Mouse (Mus musculus): ENCODE data around the gene Nfrkb.

The Nfrkb gene

DNA sequence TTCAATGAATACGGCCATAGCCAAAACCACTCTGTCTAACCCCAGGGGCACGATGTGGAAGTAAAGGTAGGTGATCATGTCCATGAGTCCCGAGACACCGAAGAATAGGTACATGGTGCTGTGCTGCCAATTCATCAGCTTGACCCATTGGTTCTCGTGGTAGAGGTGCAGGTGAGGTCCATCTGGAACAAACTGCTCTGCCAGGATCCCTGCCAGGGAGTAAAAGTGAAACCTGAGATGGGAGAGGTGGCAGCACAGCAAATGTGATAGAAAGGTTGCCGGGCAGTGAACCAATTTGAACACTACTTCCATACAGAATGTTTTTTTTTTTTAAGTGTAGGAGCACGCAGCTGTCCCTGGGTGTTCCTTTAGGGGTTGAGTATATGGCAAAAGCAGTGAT lies 43.0 kb downstream of the Nfrkb start:
- DNase-seq (ENCODE audit: low spot score in 2 of 2) = no peak

DNA sequence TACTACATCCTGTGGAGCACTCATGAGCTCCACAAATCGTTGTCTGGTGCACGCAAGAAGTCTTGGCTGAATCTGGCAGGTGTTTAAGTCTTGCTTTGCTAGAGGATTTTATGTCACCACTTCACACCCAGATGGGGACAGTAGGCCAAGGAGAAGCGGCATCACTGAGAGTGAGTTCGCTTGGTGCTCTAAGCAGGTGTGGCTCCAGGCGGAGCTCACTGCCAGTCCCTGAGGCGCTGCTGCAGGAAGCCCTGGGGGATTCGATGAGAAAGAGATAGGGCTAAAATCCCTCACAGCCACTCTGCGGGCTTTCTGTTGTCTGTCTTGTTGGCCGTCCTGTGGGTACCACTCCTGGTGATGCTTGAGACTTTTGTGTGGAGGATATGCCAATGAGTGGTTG lies 44.0 kb downstream of the Nfrkb start:
- no peak for DNase-seq (ENCODE audit: low spot score in 2 of 2)

DNA sequence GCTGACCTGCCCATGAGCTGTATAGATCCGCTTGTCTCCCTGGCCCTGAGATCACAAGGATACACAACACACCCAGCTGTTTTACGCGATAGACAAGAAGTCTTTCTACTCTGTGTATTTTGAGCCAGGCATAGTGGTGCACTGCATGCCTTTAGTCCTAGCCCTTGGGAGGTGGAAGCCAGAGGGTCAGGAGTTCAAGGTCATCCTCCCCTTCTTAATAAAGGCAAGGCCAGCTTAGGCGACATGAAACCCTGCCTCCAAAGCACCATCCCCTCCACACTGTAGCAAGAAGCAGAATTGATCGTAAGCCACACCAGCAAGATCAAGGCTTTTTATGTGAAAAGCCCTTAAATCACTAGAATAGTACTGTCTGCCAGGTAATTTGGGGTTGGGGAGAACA lies 45.8 kb downstream of the Nfrkb start:
- no peak for DNase-seq (ENCODE audit: low spot score in 2 of 2)

DNA sequence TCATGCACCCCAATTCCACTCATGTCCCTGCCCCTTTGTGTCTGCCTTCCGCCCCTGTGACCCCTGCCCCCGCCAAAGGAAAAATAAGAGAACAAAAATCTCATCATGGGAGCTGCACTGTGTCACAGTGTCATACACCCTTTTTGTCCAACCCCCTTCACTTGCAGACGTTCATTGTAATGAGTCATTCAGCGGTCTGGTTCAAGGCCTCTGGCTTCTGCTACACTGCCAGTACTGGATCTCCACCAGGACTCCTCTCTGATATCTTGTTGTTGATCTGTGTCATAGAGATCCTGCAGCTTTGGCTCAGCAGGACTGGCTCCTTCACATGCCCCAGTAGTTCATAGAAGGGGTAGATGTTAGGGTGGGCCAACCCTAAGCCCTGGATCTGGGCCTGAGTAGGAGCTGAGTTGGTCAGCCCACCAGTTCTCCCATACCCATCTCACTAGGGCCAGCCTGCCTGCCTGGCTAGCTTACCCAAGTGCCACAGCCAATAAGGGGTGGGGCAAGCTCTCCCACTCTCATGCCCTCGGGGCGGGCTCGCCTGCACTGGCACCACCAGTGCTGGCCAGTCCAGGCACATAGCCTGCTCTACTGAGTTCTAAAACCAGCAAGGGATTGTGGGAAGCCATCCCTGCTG lies 46.5 kb downstream of the Nfrkb start:
- no peak for DNase-seq (ENCODE audit: low spot score in 2 of 2)

DNA sequence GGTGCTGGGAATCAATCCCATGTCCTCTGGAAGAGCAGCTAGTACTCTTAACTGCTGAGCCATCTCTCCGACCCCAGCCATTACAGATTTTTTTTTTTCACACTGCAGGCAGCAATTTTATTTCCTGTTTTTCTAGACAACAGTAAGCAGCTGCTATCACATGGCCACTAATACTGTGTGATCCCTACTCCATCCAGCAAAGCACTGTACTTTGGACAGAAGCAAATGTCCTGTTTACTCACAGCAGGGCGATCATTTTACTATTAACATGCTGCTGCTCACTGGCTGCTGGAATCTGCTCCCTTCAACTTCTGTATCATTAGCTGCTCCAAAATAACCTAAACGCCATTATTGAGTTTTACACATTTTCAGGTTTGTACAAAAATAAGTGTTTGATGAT lies 47.4 kb downstream of the Nfrkb start:
- DNase-seq (ENCODE audit: low spot score in 2 of 2) = no peak

- no peak for DNase-seq (ENCODE audit: low spot score in 2 of 2)
Observed at GRCm38 (mm10) chr9:31435415-31435814, 49.4 kb downstream of the Nfrkb start.

DNA sequence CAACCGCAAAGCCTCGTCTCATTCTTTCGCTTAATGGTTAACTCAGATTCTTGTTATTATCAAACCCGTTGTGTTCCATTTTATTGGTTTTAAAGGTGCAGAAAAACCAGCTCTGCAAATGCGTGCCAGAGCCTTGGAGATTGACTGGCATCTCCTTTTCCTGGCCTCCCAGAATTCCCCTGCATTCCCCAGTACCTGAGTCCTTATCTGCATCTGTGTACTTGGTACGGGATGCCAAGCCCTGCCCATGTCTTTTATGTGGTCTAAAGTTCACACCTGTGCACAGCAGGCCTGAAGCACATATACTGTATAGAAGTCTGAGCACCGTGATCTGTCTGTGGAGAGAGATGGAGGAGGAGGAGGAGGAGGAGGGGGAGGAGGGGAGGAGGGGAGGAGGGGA lies 51.9 kb downstream of the Nfrkb start:
- DNase-seq (ENCODE audit: low spot score in 2 of 2) = no peak

GRCm38 (mm10) chr9:31438834-31439233 lies 52.8 kb downstream of the Nfrkb start:
- DNase-seq (ENCODE audit: low spot score in 2 of 2) = no peak

DNA sequence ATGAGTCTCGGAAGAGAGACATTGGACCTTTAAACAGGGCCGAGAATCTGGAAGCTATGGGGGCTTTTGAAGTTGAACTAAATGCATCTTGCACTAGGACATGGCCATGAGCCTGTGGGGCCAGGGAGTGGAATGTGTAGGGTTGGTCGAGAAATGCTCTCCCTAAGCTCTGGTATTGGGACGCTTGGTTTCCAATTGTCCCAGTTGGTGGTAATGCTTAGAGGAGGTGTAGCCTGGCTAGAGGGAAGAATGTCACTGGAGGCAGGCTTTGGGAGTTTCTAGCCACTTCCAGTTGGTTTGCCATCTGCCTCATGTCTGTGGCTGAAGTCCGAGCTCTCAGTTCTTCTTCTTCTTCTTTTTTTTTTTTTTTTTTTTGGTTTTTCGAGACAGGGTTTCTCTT lies 53.3 kb downstream of the Nfrkb start:
- no peak for DNase-seq (ENCODE audit: low spot score in 2 of 2)

DNA sequence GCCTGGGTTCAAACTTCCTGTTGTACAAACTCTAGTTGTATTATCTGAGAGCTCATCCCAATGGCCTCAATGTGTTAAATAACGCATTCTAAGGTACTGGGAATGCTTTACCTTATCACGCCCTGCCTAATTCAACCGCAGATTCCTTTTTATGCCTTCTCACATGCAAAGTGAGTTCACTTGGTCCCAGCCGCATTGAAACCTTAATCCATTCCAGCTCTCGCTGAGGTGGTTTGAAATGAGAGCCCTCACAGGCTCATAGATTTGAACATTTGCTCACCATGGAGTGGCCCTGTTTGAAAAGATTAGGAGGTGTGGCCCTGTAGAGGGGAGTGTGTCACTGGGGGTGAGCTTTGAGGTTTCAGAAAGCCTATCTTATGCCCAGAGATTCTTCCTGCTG lies 54.4 kb downstream of the Nfrkb start:
- DNase-seq (ENCODE audit: low spot score in 2 of 2) = no peak

DNA sequence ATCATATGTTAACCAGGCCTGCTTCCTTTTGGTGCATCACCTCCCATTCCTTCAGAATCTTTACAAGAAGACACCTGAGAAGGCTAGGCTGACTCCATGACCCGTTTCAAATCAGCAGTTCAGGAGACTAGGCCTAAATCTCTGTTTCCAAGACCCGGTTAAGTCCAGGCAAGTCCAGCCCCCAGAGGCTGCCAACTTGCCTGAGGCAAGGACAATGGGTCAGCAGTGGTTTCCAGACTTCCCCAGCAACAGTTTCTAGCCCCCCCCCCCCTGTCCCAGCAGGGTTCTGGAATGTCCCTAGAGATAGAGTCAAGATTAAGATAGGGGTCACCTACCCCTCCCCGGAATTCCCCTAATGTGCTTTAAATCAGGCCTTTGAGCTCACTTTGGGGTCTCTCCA lies 55.5 kb downstream of the Nfrkb start:
- DNase-seq (ENCODE audit: low spot score in 2 of 2) = no peak

DNA sequence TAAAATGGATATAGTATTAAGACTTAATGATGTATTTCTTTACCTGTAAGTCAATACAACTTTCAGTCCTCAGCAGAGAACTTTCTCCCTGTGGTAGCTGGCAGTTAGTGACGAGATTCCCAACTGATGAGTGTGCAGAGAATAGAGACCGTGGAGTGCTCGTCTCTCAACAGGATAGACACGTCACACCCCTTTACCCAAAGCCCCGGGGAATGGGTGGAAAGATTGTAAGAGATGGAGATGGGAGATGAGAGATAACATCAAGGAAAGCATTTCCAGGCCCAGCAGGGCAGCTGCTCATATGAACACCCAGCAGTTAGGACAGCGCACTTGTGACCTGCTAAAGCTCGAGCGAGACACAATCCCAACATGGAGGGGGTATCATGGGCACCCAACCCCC lies 58.2 kb downstream of the Nfrkb start:
- no peak for DNase-seq (ENCODE audit: low spot score in 2 of 2)

DNA sequence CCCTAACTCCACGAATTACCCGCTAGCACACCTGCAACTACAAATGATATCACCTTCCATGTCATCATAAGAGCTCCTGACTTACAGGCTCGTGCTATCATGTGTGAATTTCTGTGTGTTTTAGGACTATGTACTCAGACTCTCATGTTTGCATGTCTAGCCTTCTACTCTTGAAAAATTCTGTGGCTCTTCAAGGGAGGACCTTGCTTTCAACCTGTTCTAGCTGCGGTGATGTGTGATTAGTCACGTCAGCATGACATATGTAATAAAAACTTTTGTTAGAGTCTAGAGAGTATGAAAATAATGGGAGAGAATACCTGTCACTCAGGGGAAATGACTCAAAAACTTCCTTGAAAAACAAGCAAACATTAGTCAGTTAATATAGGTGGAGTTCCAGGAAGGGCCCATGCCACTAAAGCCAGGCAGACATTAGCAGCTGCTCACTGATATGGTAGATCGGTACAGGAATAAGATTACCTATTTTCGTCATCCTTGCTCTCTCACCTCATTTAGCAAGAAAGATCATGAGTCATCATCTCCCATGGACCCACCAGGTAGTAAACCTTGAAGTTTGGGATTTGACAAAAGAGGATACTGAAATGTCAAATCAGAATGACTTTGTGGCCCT lies 63.3 kb downstream of the Nfrkb start:
- no peak for DNase-seq (ENCODE audit: low spot score in 2 of 2)

DNA sequence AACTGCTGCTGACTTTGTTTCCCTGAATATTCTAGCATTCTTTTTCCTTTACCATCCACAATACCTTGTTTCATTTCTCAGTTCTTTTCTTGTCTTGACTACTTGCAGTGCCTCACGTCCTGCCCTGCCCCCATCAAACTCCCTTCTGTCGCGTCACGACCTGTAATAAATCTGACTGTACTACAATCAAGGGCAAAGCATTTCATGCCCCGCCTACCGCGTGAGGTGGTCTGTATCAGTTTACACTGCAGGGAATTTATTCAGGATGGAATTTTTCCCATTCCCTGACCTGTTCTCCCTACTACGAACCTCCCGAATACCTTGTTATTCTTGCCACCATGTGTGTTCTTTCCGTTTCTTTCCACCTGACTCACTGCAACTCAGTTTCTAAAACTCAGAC lies 66.2 kb downstream of the Nfrkb start:
- no peak for DNase-seq (ENCODE audit: low spot score in 2 of 2)

- no peak for DNase-seq (ENCODE audit: low spot score in 2 of 2)
Observed at GRCm38 (mm10) chr9:31454356-31454755, 68.4 kb downstream of the Nfrkb start.

DNA sequence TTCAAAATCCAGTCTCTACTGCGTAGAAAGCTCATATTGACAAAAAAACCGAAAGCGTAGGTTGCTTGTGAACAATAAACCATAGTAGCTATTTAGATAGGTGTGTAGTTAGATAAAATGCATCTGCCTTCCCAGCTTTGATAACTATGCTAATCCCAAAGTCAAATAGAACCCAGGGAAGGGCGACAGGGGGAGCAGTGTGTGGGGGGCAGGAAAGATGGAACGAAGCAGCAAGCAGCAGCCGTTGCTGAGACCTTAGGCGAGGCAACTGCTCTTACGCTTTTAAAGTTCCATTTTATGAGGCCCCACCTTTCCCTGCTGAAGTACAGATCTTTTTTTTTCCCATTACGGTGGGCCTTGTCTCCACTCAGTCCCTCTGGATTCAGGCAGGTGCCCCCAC lies 77.2 kb downstream of the Nfrkb start:
- no peak for DNase-seq (ENCODE audit: low spot score in 2 of 2)

DNA sequence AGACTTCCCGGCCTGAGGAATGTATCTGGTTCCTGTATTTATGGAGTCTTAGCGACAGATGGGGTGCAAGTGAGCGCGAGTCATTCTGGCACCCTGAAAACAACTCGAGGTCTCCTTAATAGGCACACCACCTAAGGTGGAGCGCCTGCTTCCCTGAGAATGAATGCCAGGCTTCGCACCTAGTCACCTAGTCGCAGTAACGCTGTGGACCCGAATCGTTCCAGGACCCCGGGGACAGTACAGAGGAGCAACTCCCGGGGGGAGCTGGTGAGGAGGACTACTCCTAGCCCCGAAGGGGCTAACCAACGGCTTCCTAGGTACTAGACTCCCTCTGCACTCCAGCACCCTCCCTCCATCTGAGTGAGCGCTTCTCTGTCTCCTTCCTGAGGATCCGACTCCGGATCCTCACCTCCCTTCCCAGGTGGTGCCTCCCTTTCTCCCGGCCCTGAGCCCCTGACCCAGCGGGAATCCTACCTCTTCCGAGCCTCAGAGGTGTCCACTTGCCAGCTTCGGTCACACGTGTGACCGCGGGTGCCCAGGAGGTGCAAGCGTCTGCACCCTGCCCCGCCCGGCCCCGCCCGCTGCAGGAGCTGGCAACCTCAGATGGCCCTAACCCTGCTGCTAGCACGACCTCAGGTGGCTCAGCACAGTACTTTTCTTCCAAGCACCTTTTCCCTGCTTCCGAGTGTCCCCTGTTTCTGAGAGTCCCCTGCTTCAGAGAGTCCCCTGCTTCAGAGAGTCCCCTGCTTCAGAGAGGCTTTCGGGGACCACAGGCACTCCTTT lies 77.9 kb downstream of the Nfrkb start, which contains the start of gene Tmem45b:
Gene Tmem45b, minus strand, starts transcription at position 771 of the 783 bp plus-strand sequence.
- no peak for DNase-seq (ENCODE audit: low spot score in 2 of 2)

All from right cerebral cortex, postnatal 36 days (tissue).